Mouse (Mus musculus) megakaryocyte, embryonic 14.5 days (primary cell): ENCODE data around the gene Rarres2.

ENCODE experiments used
- FLI1 ChIP-seq: IDR thresholded peaks from 2 replicates; pipeline ENCODE4 v1.6.1; 2012; ENCODE audit warnings: low read length, inconsistent platforms, mixed read lengths
- GATA1 ChIP-seq: IDR thresholded peaks from 3 replicates; pipeline ENCODE4 v1.6.1; 2012; ENCODE audit warnings: mixed read lengths, low read length, inconsistent platforms, borderline replicate concordance

DNA sequence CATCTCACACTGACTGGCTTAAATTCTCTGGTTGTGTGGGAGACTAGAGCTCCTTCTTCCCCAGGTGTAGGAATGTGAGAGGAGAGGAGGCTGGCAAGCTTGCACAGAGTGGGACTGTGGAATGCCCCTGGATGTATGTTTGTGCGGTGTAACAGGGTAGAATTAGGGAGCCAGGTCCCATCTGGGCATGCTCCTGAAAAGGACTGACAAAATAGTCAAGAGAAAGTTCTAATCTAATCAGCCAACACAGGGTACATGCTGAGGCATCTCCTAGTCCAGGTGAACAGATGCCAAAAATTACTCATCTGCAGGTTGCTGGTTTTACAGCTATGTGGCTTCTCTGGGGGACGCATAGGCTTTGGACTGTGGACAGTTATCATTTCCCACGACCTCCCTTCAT, 16.6 kb downstream of the Rarres2 start:
- no peak for TF ChIP-seq GATA1
- no peak for TF ChIP-seq FLI1
